Mouse (Mus musculus) neural tube, embryonic 13.5 days (tissue): ENCODE measurements at regions not wholly inside any gene's neighbourhood (a gene's known extent, or its start where the extent isn't known, plus 50 kb on each side); places are given as distances from the start of the nearest gene placed in this dataset.

Source experiments
- ATAC-seq: fragments of 200-750 bp; cut with Nextera tagmentation; 2 replicates; pipeline ENCODE4 v1.8.0; 2017; ENCODE audit warnings: low read depth, mild to moderate bottlenecking, moderate TSS enrichment, moderate library complexity
- H3K27ac ChIP-seq: fragments of 300-500 bp; sonication (generic); replicated peaks from 2 replicates; pipeline ENCODE4 v1.5.1; 2015; ENCODE audit warnings: moderate library complexity, mild to moderate bottlenecking, inconsistent platforms
- H3K27me3 ChIP-seq: fragments of 300-500 bp; sonication (generic); 2 replicates; pipeline ENCODE4 v1.6.1; 2015; ENCODE audit warnings: mild to moderate bottlenecking, inconsistent platforms
- H3K36me3 ChIP-seq: fragments of 300-500 bp; sonication (generic); 2 replicates; pipeline ENCODE4 v1.6.1; 2015; ENCODE audit warnings: mild to moderate bottlenecking, inconsistent platforms
- H3K4me1 ChIP-seq: fragments of 300-500 bp; sonication (generic); replicated peaks from 2 replicates; pipeline ENCODE4 v1.6.1; 2015; ENCODE audit warnings: inconsistent platforms
- H3K4me2 ChIP-seq: fragments of 300-500 bp; sonication (generic); 2 replicates; pipeline ENCODE4 v1.6.1; 2015; ENCODE audit warnings: inconsistent platforms, mild to moderate bottlenecking, moderate library complexity
- H3K4me3 ChIP-seq: fragments of 300-500 bp; sonication (generic); 2 replicates; pipeline ENCODE4 v1.5.1; 2015; ENCODE audit warnings: mild to moderate bottlenecking, inconsistent platforms
- H3K9ac ChIP-seq: fragments of 300-500 bp; sonication (generic); 2 replicates; pipeline ENCODE4 v1.6.1; 2015; ENCODE audit warnings: moderate library complexity, mild to moderate bottlenecking, inconsistent platforms
- H3K9me3 ChIP-seq: fragments of 300-500 bp; sonication (generic); 2 replicates; pipeline ENCODE4 v1.6.1; 2016; ENCODE audit warnings: inconsistent platforms
- WGBS: fragments of 180-500 bp; shearing (Covaris S2); methylation state at CpG from one replicate; pipeline ENCODE4 v1.1.7; 2015; 5-methylcytosine and 5-hydroxymethylcytosine counted together

DNA sequence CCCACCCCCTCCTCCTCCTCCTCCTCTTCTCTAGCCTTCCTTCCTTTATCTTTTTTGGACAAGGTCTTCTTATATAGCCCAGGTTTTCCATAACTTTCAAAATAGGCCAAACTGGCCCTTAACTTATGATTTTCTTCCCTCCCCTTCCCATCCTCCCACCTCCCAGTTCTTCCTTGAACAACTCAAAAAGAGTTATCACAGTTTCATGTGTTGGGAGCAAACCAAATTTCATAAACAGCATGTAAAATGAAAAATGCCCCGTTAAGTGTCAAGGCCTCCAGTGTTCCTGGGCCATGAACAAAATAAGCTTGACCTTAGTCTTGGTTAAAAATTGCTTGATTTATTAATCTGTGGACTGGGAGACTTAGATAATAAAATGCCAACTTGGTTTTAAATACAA, 132.4 kb downstream of the Dusp6 start:
- Histone ChIP-seq H3K9me3 (0 out of 2 replicates have a peak, but pooled peaks cover 10% of the 10 kb centered on the region), H3K4me2 (no peak overlapping the region), H3K36me3 (no peaks in the 10 kb centered on the region), H3K9ac (no peak overlapping the region), H3K27me3 (no peaks in the 10 kb centered on the region), H3K4me3 (no peak overlapping the region), H3K27ac (no peak overlapping the region), H3K4me1 (no peaks in the 10 kb centered on the region)
- WGBS, result 92% methylated on average over 1 of the region's 1 CpGs
- ATAC-seq, result no peak

DNA sequence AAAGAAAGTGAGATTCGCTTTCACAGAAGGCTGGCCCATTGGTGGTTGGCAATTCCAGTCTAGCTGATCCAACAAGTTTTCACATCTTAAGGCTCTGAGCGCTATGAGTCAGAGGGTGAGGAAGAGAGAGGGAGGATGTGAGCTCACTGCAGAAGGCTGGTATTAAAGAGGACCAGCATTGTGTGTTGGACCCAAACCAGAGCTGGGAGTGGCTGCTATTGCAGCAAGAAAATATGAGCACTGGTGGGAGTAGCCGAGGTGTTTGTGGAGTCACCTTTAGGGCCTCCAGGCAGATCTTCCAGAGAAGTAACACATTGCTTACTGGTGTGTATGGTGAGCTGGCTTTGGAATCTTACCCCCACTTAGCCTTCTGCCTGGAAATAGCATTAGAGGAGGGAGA, 133.6 kb downstream of the Dusp6 start:
- no peak for ATAC-seq
- Histone ChIP-seq H3K27me3 (no peaks in the 10 kb centered on the region), H3K4me3 (no peak overlapping the region), H3K4me2 (no peak overlapping the region), H3K4me1 (no peaks in the 10 kb centered on the region), H3K27ac (no peak overlapping the region), H3K36me3 (no peaks in the 10 kb centered on the region), H3K9me3 (0 out of 2 replicates have a peak, but pooled peaks cover 10% of the 10 kb centered on the region), H3K9ac (no peak overlapping the region)
- WGBS, result 92% methylated on average over 3 of the region's 3 CpGs

DNA sequence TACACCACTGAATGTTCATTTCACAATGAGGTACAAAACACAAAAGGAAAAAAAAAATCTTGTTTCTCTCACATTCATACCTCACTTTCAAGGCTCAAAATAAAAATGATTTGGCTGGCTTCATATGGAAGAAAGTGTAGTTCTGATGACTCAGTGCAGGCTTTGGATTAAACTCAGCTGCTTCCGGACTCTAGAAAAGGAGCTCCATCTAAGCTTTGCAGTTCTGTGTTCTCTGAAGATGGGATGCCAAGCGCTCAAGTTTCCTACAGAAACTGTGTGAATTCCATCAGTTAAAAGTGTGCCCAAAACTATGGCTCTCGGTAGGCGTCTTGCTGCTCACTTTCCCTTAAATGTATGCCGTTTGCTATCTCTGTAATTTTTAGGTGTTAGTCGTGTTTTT, 137.0 kb downstream of the Dusp6 start:
- no peak overlapping the region for H3K9ac ChIP-seq
- H3K27me3 ChIP-seq, result no peaks in the 10 kb centered on the region
- no peak overlapping the region for H3K4me3 ChIP-seq
- no peak overlapping the region for H3K4me2 ChIP-seq
- H3K4me1 ChIP-seq, result no peaks in the 10 kb centered on the region
- 89% methylated on average over 6 of the region's 6 CpGs for WGBS
- no peaks in the 10 kb centered on the region for H3K36me3 ChIP-seq
- no peak overlapping the region for H3K27ac ChIP-seq
- no peak for ATAC-seq
- 0 out of 2 replicates have a peak, but pooled peaks cover 10% of the 10 kb centered on the region for H3K9me3 ChIP-seq

DNA sequence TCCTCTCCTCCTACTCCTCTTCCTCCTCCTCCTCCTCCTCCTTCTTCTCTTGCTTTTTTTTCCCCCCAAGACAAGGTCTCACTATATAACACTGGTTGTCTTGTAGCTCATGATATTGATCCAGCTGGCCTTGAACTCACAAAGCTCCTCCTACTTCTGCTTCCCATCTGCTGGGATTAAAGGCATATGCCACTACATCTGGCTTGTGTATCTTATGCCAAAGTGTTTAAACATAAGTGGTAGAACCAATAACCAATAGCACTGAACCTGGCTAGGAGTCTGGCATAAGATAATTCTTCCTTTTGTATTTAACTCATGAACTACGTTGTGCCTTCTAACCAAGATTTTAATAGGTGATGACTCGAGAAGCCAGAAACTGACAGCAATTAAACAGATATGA, 143.7 kb downstream of the Dusp6 start:
- Histone ChIP-seq H3K4me3 (no peak overlapping the region), H3K27me3 (no peaks in the 10 kb centered on the region), H3K4me1 (no peaks in the 10 kb centered on the region), H3K27ac (no peak overlapping the region), H3K9ac (no peak overlapping the region), H3K9me3 (no peaks in the 10 kb centered on the region), H3K4me2 (no peak overlapping the region), H3K36me3 (no peaks in the 10 kb centered on the region)
- no peak for ATAC-seq
- 93% methylated on average over 2 of the region's 2 CpGs for WGBS

DNA sequence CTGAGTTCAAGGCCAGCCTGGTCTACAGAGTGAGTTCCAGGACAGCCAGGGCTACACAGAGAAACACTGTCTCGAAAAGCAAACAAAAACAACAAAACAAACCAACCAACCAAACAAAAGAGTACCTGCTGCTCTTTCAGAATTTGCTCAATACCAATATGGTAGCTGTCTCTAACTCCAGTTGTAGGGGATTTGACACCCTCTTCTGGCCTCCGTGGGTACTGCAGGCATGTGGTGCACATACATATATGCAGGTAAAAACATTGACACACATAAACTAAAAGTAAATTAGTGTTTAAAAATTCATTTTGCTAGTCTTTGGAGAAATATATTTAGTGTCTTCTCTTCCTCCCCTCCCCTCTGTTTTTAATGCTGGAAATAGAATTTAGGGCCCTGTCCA, 145.8 kb downstream of the Dusp6 start:
- Histone ChIP-seq H3K4me2 (no peak overlapping the region), H3K27ac (no peak overlapping the region), H3K4me3 (no peak overlapping the region), H3K9me3 (no peaks in the 10 kb centered on the region), H3K4me1 (no peaks in the 10 kb centered on the region), H3K36me3 (no peaks in the 10 kb centered on the region), H3K9ac (no peak overlapping the region), H3K27me3 (no peaks in the 10 kb centered on the region)
- no peak for ATAC-seq
- WGBS, result 85% methylated on average over 2 of the region's 2 CpGs

DNA sequence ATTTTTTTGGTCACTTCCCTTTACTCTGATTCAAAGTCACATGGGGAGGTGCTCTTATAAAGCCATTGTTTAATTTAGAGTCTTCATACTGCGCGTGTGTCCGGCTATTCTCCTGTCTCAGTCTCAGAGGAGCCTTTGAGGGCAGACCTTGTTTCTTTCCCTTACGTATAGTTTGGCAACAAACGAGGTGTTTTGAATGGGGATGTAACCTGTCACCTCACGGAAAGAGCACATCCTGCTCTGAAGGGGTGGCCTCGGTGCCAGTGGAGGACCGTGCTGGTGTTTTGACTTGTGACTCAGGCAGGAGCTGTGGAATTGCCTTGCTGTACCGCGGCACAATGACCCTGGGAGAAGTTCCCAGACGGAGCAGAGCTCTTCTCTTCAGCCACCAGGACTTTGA, 146.7 kb downstream of the Dusp6 start:
- H3K27ac ChIP-seq, result no peak overlapping the region
- no peak for ATAC-seq
- H3K4me3 ChIP-seq, result no peak overlapping the region
- H3K9ac ChIP-seq, result no peak overlapping the region
- no peaks in the 10 kb centered on the region for H3K4me1 ChIP-seq
- H3K9me3 ChIP-seq, result no peaks in the 10 kb centered on the region
- 82% methylated on average over 11 of the region's 11 CpGs for WGBS
- H3K36me3 ChIP-seq, result no peaks in the 10 kb centered on the region
- H3K27me3 ChIP-seq, result no peaks in the 10 kb centered on the region
- H3K4me2 ChIP-seq, result no peak overlapping the region

DNA sequence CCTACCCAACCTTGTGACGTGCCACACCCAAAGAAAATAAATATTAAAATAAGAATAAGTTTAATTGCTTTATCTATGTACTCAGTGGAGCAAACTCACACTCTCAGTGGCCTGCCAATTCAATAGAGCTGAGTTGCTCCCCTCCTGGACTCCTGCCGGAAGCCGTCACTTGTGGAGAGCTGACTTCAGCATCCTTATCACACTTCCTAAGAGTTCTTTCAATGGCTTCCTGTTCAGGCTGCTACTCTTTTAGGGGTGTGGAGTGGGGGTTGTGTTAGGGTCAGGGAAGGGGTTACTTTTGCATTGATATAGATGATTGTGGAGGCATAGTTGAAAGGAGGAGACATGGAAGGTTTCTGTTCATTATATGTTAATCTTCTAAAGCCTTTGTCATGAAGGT, 147.7 kb downstream of the Dusp6 start:
- no peaks in the 10 kb centered on the region for H3K36me3 ChIP-seq
- 87% methylated on average over 3 of the region's 3 CpGs for WGBS

DNA sequence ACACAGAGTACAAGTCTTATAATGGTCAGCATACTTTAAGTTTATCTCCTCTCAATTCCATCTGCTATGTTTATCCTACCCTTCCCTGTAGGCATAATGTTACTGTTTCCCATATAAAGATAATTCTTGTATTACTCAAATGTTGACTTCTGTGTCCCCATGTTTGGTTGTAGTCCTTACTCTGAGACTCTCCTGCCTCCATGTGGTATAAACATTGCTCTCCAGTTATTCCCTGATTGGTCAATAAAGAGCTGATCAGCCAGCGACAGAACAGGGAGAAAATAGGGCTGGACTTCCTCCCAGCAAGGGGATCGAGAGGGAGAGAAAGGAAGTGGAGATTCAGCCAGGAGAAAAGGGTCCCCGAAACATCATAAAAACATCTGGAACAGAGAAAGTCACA, 150.4 kb downstream of the Dusp6 start:
- no peak for ATAC-seq
- Histone ChIP-seq H3K9ac (no peak overlapping the region), H3K36me3 (no peaks in the 10 kb centered on the region), H3K4me1 (no peaks in the 10 kb centered on the region), H3K9me3 (no peaks in the 10 kb centered on the region), H3K4me3 (no peak overlapping the region), H3K4me2 (no peak overlapping the region), H3K27me3 (no peaks in the 10 kb centered on the region), H3K27ac (no peak overlapping the region)
- WGBS, result 84% methylated on average over 3 of the region's 3 CpGs

More for the DNA sequence above, 147.7 kb downstream of the Dusp6 start:
- no peak overlapping the region for H3K4me3 ChIP-seq
- no peaks in the 10 kb centered on the region for H3K4me1 ChIP-seq
- no peak overlapping the region for H3K4me2 ChIP-seq
- no peaks in the 10 kb centered on the region for H3K27me3 ChIP-seq
- ATAC-seq, result no peak
- H3K9ac ChIP-seq, result no peak overlapping the region
- H3K9me3 ChIP-seq, result no peaks in the 10 kb centered on the region
- no peak overlapping the region for H3K27ac ChIP-seq

DNA sequence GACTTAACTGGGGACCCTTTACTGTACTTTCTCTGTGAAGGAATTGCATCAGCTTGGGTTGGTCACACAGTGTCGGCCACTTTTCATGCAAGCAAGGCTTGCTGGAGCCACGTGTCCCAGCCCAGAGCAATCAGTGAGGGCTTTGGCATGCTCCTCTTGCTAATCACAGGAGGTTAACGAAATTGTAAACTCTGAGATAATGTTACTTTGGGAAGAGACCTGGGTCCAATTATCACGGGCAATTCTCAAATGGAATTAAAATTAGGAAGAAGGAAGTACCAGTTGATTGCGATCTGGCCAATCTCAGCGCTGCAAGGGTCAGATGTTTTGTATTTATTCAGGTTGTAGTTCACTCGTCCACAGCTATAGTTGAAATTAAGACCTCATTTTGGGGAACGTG, 153.2 kb downstream of the Dusp6 start:
- H3K36me3 ChIP-seq, result no peaks in the 10 kb centered on the region
- H3K27me3 ChIP-seq, result no peaks in the 10 kb centered on the region
- no peak overlapping the region for H3K4me2 ChIP-seq
- no peak overlapping the region for H3K4me3 ChIP-seq
- 77% methylated on average over 8 of the region's 8 CpGs for WGBS
- no peak overlapping the region for H3K9ac ChIP-seq
- no peak overlapping the region for H3K27ac ChIP-seq
- H3K4me1 ChIP-seq, result no peaks in the 10 kb centered on the region
- no peak for ATAC-seq
- no peaks in the 10 kb centered on the region for H3K9me3 ChIP-seq

DNA sequence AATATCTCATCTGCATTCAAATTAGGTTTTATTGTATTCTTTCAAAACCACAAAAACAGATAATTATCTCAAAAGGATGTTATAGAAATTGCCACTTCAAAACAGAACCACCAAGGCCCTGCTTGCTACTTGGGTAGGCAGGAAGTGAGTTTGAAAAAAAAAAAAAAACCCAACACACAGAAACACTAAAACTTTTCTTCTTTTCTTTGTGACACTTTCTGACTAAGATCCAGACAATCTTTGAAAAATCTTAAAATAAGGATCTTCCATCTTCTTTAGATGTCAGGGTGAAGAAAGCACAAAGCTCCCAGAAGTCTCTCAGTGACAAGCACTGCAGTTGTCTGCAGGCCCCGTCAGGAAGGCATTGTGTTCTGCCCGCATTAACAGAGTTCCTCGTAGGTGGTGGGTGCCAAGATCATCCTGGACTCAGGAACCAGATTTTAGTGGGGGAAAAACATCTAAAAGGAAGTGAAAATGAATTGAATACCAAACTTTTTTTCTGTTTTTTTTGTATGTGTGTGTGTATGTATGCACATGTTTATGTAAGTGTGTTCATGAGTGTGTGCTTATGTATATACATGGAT, 154.0 kb downstream of the Dusp6 start:
- Histone ChIP-seq H3K36me3 (no peaks in the 10 kb centered on the region), H3K4me3 (no peak overlapping the region), H3K9me3 (no peaks in the 10 kb centered on the region), H3K4me2 (no peak overlapping the region), H3K9ac (no peak overlapping the region), H3K27me3 (no peaks in the 10 kb centered on the region), H3K27ac (no peak overlapping the region), H3K4me1 (no peaks in the 10 kb centered on the region; the same call in 1 of the 2 replicates)
- 26% methylated on average over 3 of the region's 3 CpGs for WGBS
- no peak for ATAC-seq

DNA sequence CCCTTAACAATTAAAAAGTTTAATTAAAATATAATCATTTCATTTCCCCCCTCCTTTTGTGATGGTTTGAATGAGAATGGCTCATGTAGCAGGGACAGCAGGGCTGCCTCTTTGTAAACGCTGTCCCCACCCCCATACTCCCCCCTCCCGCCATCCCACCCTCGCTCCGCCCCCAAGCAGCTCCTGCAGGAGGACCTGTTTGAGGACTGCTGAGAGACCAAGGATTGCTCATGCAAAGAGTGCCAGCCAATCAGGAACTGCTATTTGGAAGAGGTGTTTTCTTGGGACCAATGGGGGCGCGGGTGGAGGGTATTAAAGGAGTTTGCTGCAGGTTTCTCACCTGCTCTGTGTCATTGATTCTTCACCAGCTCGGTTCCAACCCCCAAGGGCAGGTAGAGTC, 154.6 kb downstream of the Dusp6 start:
- H3K27ac ChIP-seq, result no peak overlapping the region
- no peak for ATAC-seq
- H3K4me3 ChIP-seq, result no peak overlapping the region
- no peak overlapping the region for H3K9ac ChIP-seq
- no peaks in the 10 kb centered on the region for H3K9me3 ChIP-seq
- H3K36me3 ChIP-seq, result no peaks in the 10 kb centered on the region
- 51% methylated on average over 7 of the region's 7 CpGs for WGBS
- no peak overlapping the region for H3K4me2 ChIP-seq
- no peaks in the 10 kb centered on the region for H3K27me3 ChIP-seq
- no peaks in the 10 kb centered on the region; the same call in 1 of the 2 replicates for H3K4me1 ChIP-seq

DNA sequence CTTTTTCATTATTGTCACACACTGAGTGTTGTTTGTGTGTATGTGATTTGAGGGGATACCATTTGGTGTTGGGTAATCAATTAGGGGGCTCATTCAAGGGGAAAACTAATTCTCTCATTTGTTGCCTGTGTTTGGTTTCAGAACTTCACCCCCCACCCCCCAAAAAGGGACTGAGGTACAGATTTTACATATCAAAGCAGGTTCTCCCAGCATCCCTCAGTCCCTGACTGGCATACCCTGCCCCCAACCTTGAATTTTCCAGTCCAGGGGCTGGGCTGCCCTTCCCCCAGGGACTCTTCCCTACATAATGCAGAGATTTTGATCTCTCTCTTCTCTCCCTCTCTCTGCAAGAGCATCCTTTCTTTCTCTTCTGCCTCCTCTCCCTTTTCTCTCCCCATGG, 155.5 kb downstream of the Dusp6 start:
- Histone ChIP-seq H3K36me3 (no peaks in the 10 kb centered on the region), H3K4me1 (no peaks in the 10 kb centered on the region; the same call in 1 of the 2 replicates), H3K27ac (no peak overlapping the region), H3K9me3 (no peaks in the 10 kb centered on the region), H3K4me2 (no peak overlapping the region), H3K4me3 (no peak overlapping the region), H3K27me3 (no peaks in the 10 kb centered on the region), H3K9ac (no peak overlapping the region)
- ATAC-seq, result no peak

DNA sequence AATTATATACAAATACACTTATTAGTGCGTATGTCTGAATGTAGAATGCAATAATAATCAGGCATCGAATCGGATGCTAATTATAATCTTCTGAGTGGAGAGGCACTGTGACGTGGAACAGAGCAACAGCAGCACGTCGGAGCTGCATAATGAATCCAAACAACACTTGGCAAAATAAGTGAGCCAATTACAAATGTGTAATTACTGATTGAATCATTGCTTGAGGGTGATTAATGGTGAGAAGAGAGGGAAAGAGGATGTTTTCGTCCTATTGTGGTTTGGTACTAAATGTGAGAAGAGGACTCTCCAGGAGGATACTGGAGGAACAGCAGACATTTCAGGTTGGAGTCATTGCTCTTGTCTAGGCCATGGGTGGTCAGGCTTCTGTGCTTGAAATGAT, 156.5 kb downstream of the Dusp6 start:
- no peak overlapping the region for H3K4me2 ChIP-seq
- H3K9me3 ChIP-seq, result no peaks in the 10 kb centered on the region
- no peaks in the 10 kb centered on the region for H3K27me3 ChIP-seq
- H3K4me3 ChIP-seq, result no peak overlapping the region
- WGBS, result 59% methylated on average over 7 of the region's 7 CpGs
- H3K9ac ChIP-seq, result no peak overlapping the region
- H3K4me1 ChIP-seq, result no peaks in the 10 kb centered on the region; the same call in 1 of the 2 replicates
- no peak overlapping the region for H3K27ac ChIP-seq
- H3K36me3 ChIP-seq, result no peaks in the 10 kb centered on the region
- no peak for ATAC-seq
